Mouse (Mus musculus) CD8-positive naive resting alpha-beta T cell, adult 2 months (primary cell): ENCODE measurements around the gene Myoc.

ENCODE experiments used
- DNase-seq, 2 experiments: peaks; one replicate each; pipeline ENCODE4 v3.0.0; 2022; ENCODE audit warnings: low read depth in 2 of 2, low spot score in 2 of 2

Myoc gene

GRCm38 (mm10) chr1:162646083-162646686, 7.2 kb downstream of the Myoc start:
- peak in 1 of 2 experiments; percentile 26 for DNase-seq

GRCm38 (mm10) chr1:162648416-162648815, 9.5 kb downstream of the Myoc start:
- no peak for DNase-seq

DNA sequence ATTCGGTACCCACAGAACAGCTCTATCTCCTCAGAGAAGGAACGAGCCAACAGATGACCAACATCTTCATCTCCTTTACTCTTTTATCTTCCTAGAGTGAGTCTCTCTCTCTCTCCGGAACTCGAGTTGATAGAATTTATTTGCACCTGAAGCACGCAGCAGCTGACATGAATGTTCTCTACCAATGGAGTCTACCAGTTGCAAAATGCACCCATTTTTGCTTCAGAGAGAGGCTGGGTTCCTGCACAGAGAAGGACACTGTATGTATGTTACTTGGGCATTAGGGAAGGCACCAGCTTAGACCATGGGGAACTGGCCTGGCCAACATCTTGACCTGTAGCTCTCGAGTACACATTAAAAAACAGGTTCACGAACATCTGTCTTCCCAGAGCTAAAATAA, 19.2 kb downstream of the Myoc start, which contains the start of gene Myocos:
Gene Myocos, minus strand, starts transcription at position 101 of the 400 bp plus-strand sequence.
- no peak for DNase-seq

DNA sequence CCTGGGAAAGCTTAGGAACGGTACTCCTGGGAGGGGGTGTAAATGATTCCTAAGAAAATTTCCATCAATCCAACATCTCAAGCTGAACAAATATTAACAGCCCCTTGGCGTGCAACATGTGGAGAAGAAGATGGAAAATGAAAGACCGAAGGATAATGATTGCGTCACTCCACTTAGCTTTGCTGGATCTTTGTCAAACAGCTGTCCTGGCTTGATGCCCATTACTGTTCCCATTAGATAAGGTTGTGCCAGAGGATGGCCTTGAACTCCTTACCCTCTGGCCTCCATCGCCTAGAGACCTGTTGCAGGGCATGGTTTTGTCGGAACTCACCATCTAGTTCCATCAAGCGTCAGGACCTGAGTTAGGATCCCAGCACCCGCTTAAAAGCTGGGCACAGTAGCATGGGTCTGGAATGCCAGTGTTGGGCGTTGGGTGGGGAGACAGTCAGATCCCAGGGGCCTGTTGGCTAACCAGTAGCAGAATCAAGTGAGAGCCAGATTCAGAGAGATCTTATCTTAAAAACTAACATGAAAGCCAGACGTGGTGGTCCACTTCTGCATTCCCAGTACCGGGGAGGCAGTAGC, 21.4 kb downstream of the Myoc start:
- no peak for DNase-seq

GRCm38 (mm10) chr1:162664826-162665475, 26.0 kb downstream of the Myoc start:
- peak; percentile 28 to 59 for DNase-seq

DNA sequence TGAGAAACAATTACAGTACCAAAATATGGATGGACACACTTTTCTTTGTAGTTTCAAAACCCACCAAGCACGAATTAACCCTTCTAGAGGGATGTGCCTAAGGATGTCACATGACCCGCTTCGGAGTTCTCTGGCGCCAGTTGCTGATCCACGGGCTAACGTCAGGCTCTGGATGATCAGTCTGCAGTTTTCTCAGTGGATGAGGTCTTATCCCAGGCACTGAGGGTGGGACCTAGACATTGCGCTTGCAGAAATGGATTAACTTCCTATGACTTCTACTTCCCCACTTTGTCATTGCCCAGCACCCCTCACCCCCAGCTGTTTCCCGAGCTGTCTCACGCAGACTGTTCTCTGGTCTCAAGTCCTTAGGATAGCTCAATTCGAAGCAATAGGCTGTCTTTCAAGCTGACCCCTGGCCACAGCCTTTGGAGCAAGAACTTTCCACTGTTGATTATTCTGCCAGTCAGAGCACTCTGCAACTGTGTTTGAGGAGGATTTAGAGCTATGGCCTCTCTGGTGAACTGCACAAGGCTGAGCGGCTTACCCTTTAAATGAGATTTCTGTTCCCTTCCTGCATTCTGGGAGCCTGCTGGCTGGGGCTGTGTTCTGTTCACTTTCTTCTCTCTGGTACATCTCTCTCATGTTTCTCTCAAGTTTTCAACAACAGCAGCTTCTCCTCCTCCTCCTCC, 26.7 kb downstream of the Myoc start:
- DNase-seq, result no peak

- DNase-seq, result no peak
Observed at GRCm38 (mm10) chr1:162693721-162694120, 54.8 kb downstream of the Myoc start.

DNA sequence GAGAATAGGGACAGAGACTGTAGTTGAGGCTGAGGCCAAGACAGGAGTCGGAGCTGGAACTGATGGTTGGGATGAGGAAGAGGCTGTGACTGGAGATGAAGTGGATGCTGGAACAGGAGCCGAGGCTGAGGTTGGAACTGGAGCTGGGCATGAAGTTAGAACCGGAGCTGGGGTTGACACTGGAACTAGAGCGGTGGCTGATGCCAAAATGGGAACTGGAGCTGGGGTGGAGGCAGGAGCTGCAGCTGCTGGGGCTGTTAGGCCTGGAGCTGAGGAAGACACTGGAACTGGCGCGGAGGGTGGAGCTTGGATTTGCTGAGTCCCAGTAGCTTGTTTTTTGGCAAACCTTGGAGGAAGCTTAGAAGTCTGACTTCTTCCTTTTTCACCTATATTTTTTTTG, 58.9 kb downstream of the Myoc start:
- no peak for DNase-seq
